Mouse (Mus musculus) heart, embryonic 15.5 days (tissue): ENCODE measurements around the gene Cntn4. TPM values are rescaled to one million over a fixed set of nuclear protein-coding genes. Genes with fewer than 3 reads are reported as not detected.

ENCODE experiments used
- ATAC-seq: fragments of 200-750 bp; cut with Nextera tagmentation; replicated peaks from 2 replicates; pipeline ENCODE4 v1.8.0; 2017; ENCODE audit warnings: low read depth, moderate TSS enrichment; ENCODE audit not compliant: insufficient number of reproducible peaks, insufficient read depth, low FRiP score
- H3K27ac ChIP-seq: fragments of 300-500 bp; sonication (generic); 2 replicates; pipeline ENCODE4 v1.5.1; 2015; ENCODE audit warnings: mild to moderate bottlenecking, inconsistent platforms
- H3K27me3 ChIP-seq: fragments of 300-500 bp; sonication (generic); 2 replicates; pipeline ENCODE4 v1.6.1; 2015; ENCODE audit warnings: inconsistent platforms
- H3K36me3 ChIP-seq: fragments of 300-500 bp; sonication (generic); 2 replicates; pipeline ENCODE4 v1.6.1; 2015; ENCODE audit warnings: mild to moderate bottlenecking, inconsistent platforms
- H3K4me1 ChIP-seq: fragments of 300-500 bp; sonication (generic); replicated peaks from 2 replicates; pipeline ENCODE4 v1.6.1; 2015; ENCODE audit warnings: inconsistent platforms
- H3K4me2 ChIP-seq: fragments of 300-500 bp; sonication (generic); 2 replicates; pipeline ENCODE4 v1.6.1; 2015; ENCODE audit warnings: inconsistent platforms, mild to moderate bottlenecking, moderate library complexity
- H3K4me3 ChIP-seq: fragments of 300-500 bp; sonication (generic); 2 replicates; pipeline ENCODE4 v1.5.1; 2015; ENCODE audit warnings: mild to moderate bottlenecking, inconsistent platforms
- H3K9ac ChIP-seq: fragments of 300-500 bp; sonication (generic); 2 replicates; pipeline ENCODE4 v1.6.1; 2015; ENCODE audit warnings: mild to moderate bottlenecking, inconsistent platforms
- H3K9me3 ChIP-seq: fragments of 300-500 bp; sonication (generic); replicated peaks from 2 replicates; pipeline ENCODE4 v1.6.1; 2016; ENCODE audit warnings: inconsistent platforms
- WGBS: fragments of 180-500 bp; shearing (Covaris S2); methylation state at CpG from one replicate; pipeline ENCODE4 v1.1.7; 2015; ENCODE audit warnings: mixed read lengths; 5-methylcytosine and 5-hydroxymethylcytosine counted together
- polyA plus RNA-seq: library from polyadenylated mRNA; unstranded; fragments of >200 nt; fragmentation: Nextera tagmentation; extraction: Ambion mirVana; gene quantifications from 2 replicates; pipeline ENCODE4 v1.2.1, GENCODE M21; 2015

The Cntn4 gene
- polyA plus RNA-seq, 1 experiment from 2014 or later, result 0.57 TPM

DNA sequence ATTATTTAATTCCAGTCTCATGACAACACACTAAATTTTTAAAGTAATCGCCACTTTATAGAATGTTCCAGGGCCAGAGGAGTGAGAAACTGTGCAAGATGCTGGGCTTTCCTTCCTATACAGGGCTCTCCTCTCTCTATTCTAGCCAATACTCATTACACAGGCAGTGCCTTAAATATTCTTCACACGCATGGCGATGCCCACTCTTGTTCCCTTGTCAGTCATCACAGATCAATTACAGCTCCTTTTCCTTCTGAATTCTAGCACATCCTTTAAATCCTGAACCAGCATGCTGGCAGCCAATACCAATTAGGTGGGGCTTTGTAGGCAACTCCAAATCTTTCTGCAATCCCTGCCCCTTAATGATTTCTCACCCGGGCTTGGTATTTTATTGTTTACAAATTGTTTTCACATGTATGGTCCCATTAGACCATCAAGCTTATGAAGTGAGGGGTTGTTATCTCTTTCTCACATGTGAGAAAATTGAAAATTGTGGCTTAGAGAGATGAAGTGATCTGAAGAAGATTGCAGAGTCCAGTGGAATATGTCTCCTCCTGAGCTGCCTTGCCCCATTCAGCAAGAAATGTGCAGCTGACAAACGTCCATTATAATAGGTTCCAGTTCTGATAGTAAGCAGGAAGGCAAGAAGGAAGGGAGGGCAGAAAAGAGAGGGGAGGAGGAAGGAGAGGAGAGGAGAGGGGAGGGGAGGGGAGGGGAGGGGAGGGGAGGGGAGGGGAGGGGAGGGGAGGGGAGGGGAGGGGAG is 789.0 kb downstream of the Cntn4 start:
- H3K27ac ChIP-seq, result no peak overlapping the region
- WGBS, result 66% methylated on average over 5 of the region's 5 CpGs
- no peaks in the 10 kb centered on the region for H3K36me3 ChIP-seq
- no peak for ATAC-seq
- H3K4me1 ChIP-seq, result no peaks in the 10 kb centered on the region
- H3K27me3 ChIP-seq, result no peaks in the 10 kb centered on the region
- H3K4me2 ChIP-seq, result no peak overlapping the region
- no peak overlapping the region for H3K4me3 ChIP-seq
- no peak overlapping the region for H3K9ac ChIP-seq
- H3K9me3 ChIP-seq, result no peaks in the 10 kb centered on the region

GRCm38 (mm10) chr6:106471840-106472608 is 794.6 kb downstream of the Cntn4 start:
- H3K4me1 ChIP-seq, result no peaks in the 10 kb centered on the region
- WGBS, result 73% methylated on average over 2 of the region's 2 CpGs
- H3K27me3 ChIP-seq, result no peaks in the 10 kb centered on the region
- no peaks in the 10 kb centered on the region for H3K36me3 ChIP-seq
- no peak overlapping the region for H3K9ac ChIP-seq
- H3K4me2 ChIP-seq, result no peak overlapping the region
- H3K27ac ChIP-seq, result no peak overlapping the region
- no peak overlapping the region for H3K4me3 ChIP-seq
- no peak for ATAC-seq
- H3K9me3 ChIP-seq, result no peaks in the 10 kb centered on the region

DNA sequence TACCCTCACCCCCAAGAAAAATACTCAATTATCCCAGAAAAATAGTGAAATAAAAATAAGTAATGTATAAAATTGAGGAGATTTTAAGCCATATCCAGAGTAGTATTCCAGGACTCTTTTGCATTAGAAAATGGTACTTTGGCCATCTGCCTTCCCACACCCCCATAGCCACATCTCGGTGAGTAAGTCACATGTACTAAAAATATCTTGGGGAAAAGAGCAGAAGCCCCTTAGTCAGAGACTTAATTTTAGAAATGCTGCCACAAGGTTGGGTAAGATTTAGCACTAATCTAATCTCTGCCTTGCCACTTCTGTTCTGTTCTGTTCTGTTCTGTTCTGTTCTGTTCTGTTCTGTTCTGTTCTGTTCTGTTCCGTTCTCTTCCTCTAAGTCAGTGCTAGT is 796.4 kb downstream of the Cntn4 start:
- no peak for ATAC-seq
- Histone ChIP-seq H3K9ac (no peak overlapping the region), H3K27me3 (no peaks in the 10 kb centered on the region), H3K36me3 (no peaks in the 10 kb centered on the region), H3K27ac (no peak overlapping the region), H3K4me2 (no peak overlapping the region), H3K4me1 (no peaks in the 10 kb centered on the region), H3K9me3 (no peaks in the 10 kb centered on the region), H3K4me3 (no peak overlapping the region)
- WGBS, result 41% methylated on average over 2 of the region's 2 CpGs

- H3K27me3 ChIP-seq, result no peaks in the 10 kb centered on the region
- H3K9ac ChIP-seq, result no peak overlapping the region
- H3K27ac ChIP-seq, result no peak overlapping the region
- ATAC-seq, result no peak
- H3K4me1 ChIP-seq, result no peaks in the 10 kb centered on the region
- H3K4me2 ChIP-seq, result no peak overlapping the region
- no peak overlapping the region for H3K4me3 ChIP-seq
- no peaks in the 10 kb centered on the region for H3K9me3 ChIP-seq
- WGBS, result 71% methylated on average over 1 of the region's 1 CpGs
- no peaks in the 10 kb centered on the region for H3K36me3 ChIP-seq
Measured at GRCm38 (mm10) chr6:106481533-106481932, 804.1 kb downstream of the Cntn4 start.

DNA sequence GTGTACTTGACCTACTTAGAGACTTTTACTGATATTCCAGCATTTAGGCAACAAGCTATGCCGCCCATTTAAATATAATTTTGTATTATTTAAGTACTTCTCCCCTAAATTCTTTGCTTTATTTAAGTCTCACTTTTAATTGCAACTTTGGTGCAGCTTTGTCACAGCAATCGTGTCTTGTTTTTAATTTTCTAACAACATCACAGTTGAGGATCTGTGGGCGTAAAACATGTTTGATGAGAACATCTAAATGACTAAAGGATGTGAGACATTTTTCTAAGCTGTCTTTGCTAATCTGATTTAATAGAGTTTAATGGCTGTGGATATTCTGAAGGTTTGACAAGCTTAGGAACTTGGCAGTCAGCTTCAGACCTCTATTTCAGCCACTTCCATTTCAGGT is 818.8 kb downstream of the Cntn4 start:
- Histone ChIP-seq H3K27me3 (no peaks in the 10 kb centered on the region), H3K4me2 (no peak overlapping the region), H3K4me3 (no peak overlapping the region), H3K36me3 (no peaks in the 10 kb centered on the region), H3K9ac (no peak overlapping the region), H3K27ac (no peak overlapping the region), H3K4me1 (no peaks in the 10 kb centered on the region), H3K9me3 (no peaks in the 10 kb centered on the region)
- whole genome bisulfite sequencing, result 81% methylated on average over 3 of the region's 3 CpGs
- ATAC-seq, result no peak

DNA sequence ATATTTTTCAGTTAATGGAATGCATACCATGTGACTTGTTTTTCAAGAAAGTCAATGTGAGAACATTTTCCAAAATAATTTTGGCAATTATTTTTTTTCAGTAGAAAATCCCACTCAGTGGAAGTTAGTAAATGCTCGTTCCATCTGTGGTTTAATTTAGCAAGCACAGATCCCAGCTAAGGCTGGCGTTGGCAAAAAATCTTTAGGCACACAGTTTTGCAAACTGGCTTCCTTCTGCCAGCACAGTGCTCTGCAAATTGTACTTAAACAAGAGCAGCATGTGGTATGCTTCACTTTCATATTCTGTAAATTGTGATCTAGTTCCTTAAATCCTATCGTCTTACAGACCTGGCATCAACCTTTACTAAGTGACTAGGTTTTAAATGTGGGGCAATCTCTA is 821.7 kb downstream of the Cntn4 start:
- no peak overlapping the region for H3K9ac ChIP-seq
- H3K27me3 ChIP-seq, result no peaks in the 10 kb centered on the region
- no peak for ATAC-seq
- H3K27ac ChIP-seq, result no peak overlapping the region
- peaks cover 3% of the 10 kb centered on the region; the same call in 1 of the 2 replicates for H3K4me1 ChIP-seq
- H3K36me3 ChIP-seq, result no peaks in the 10 kb centered on the region
- H3K9me3 ChIP-seq, result no peaks in the 10 kb centered on the region
- no peak overlapping the region for H3K4me3 ChIP-seq
- H3K4me2 ChIP-seq, result no peak overlapping the region
- WGBS, result 83% methylated on average over 3 of the region's 3 CpGs

- no peak overlapping the region for H3K4me2 ChIP-seq
Measured at GRCm38 (mm10) chr6:106503961-106504360, 826.5 kb downstream of the Cntn4 start.

DNA sequence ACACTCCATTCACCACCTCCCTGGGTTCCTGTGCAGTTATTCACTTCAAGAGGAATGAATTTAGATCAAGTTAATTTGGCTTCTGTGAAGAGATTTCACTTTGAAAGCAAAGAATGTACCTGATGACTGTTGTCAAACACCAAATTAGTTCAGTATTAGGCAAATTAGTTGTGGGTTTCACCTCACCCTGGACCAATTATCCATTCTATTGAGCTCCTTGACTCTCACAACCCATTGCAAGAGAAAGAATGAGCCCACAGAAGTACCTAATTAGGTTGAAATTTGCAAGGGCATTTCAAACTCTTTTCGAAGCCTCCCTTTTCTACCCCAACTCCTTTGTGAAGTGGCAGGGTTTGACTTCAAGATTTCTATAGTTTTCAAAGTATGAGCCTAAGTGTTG is 842.9 kb downstream of the Cntn4 start:
- 79% methylated on average over 1 of the region's 1 CpGs for WGBS
- H3K9ac ChIP-seq, result no peak overlapping the region
- no peak overlapping the region for H3K4me2 ChIP-seq
- no peak overlapping the region for H3K27ac ChIP-seq
- H3K4me1 ChIP-seq, result no peaks in the 10 kb centered on the region
- H3K36me3 ChIP-seq, result no peaks in the 10 kb centered on the region
- H3K27me3 ChIP-seq, result no peaks in the 10 kb centered on the region
- no peak overlapping the region for H3K4me3 ChIP-seq
- ATAC-seq, result no peak
- H3K9me3 ChIP-seq, result no peaks in the 10 kb centered on the region

More at GRCm38 (mm10) chr6:106503961-106504360, 826.5 kb downstream of the Cntn4 start:
- ATAC-seq, result no peak
- Histone ChIP-seq H3K4me1 (peaks cover 5% of the 10 kb centered on the region), H3K9ac (no peak overlapping the region), H3K36me3 (no peaks in the 10 kb centered on the region), H3K27me3 (no peaks in the 10 kb centered on the region), H3K4me3 (no peak overlapping the region), H3K27ac (no peak overlapping the region), H3K9me3 (no peaks in the 10 kb centered on the region)
- 53% methylated on average over 9 of the region's 9 CpGs for WGBS

DNA sequence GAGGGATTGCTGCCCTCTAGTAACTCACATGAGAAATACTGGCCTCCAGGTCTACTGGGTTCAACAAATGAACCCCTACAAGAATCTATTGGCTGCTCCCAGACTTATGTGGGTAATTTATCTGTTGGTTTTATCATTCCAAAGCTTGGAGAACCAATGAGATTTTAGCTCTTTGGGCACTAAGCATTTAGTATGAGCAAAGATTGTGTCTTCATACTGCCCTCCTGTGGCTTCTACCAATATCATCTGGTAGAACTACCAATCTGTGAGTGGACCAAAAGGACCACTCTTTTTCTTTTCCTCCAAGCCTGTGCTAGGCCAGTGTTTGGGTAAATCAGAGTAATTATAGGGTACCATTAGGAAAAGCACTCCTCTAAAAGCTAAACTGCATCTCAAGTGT is 866.0 kb downstream of the Cntn4 start:
- Histone ChIP-seq H3K4me1 (no peaks in the 10 kb centered on the region), H3K9me3 (no peaks in the 10 kb centered on the region), H3K27ac (no peak overlapping the region), H3K27me3 (no peaks in the 10 kb centered on the region), H3K4me2 (no peak overlapping the region), H3K9ac (no peak overlapping the region), H3K36me3 (no peaks in the 10 kb centered on the region), H3K4me3 (no peak overlapping the region)
- no peak for ATAC-seq

DNA sequence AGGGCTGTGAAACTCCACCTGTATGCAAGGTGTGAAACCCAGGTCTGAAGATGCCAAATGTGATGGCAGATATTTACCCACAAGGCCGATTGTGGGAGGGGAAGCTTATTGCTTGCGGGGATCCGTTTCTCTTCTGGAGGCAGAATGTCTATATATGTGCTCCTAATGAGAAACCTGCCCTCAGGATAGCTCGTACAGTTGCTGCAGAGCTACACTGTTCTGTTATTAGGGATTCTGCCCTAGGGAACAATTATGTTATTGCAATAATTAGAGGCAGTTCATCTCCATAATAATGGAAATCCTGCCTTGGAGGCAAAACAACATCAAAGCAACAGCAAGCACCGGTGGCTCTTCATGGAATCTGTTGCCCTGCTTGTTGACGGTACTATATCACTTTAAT is 884.2 kb downstream of the Cntn4 start:
- Histone ChIP-seq H3K9ac (no peak overlapping the region), H3K27me3 (no peaks in the 10 kb centered on the region), H3K9me3 (no peaks in the 10 kb centered on the region), H3K4me1 (no peaks in the 10 kb centered on the region), H3K4me3 (no peak overlapping the region), H3K36me3 (no peaks in the 10 kb centered on the region), H3K4me2 (no peak overlapping the region), H3K27ac (no peak overlapping the region)
- 83% methylated on average over 6 of the region's 6 CpGs for WGBS
- no peak for ATAC-seq

DNA sequence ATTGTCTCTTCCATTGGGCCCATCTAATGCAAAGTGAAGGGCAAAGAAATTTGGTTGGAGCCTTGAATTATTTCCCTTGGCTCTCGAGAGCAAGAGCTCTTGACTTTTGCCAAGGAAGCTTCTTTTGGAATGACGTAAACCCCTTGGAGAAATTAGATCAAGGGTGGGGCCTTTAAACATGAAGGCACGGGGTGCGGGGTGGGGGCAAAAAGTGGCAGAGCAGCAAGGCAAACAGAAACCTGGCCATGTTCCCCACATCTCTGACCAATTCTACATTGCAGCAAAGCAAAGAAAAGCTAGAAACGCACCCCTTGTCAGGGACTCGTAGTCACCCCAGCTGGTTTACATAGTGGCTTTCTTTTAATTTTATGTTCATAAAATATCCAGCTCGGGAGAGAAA is 887.9 kb downstream of the Cntn4 start:
- no peak overlapping the region for H3K9ac ChIP-seq
- H3K27me3 ChIP-seq, result no peaks in the 10 kb centered on the region
- no peak overlapping the region for H3K27ac ChIP-seq
- no peaks in the 10 kb centered on the region for H3K4me1 ChIP-seq
- H3K4me3 ChIP-seq, result no peak overlapping the region
- no peaks in the 10 kb centered on the region for H3K9me3 ChIP-seq
- no peak for ATAC-seq
- H3K36me3 ChIP-seq, result no peaks in the 10 kb centered on the region
- 65% methylated on average over 7 of the region's 7 CpGs for WGBS
- no peak overlapping the region for H3K4me2 ChIP-seq
